Mouse (Mus musculus): Measurements from ENCODE around the gene Mrtfb.

DNA sequence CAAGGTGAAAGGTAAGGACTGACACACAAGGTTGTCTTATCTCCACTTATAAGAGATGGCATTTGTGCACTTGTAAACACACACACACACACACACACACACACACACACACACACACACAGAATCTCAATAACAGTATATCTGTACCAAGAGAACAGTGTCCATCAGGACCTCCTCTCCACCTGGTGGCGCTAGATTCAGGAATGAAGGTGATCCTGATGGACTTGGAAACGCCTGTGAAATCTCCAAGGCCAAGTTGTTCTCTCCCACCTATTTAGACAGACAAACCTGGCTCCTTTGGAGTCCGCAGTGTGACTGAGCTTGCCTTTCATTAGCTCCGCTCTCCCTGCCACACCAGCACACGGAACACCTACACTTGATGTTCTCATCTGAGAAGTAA lies 208.4 kb downstream of the Mrtfb start:
- no peak for TF ChIP-seq CTCF (IDR thresholded peaks at IDR 0.05; ENCODE audit: extremely low read depth, insufficient read length, insufficient replicate concordance, low read depth, low read length)
- no peak for TF ChIP-seq POLR2A (IDR thresholded peaks at IDR 0.05; ENCODE audit: low read depth, low read length)

Data from small intestine, adult 2 months (tissue).